Mouse (Mus musculus) C2C12 (cell line): ENCODE data around the gene Plekha4. TPM values are rescaled to one million over a fixed set of nuclear protein-coding genes. Genes with fewer than 3 reads are reported as not detected.

Experiments
- H3K27me3 ChIP-seq: one replicate; pipeline ENCODE4 v1.6.1; 2011; ENCODE audit not compliant: control insufficient read depth, insufficient read depth, insufficient read length
- H3K36me3 ChIP-seq: one replicate; pipeline ENCODE4 v1.6.1; 2011; ENCODE audit not compliant: control insufficient read depth, insufficient read depth
- H3K4me3 ChIP-seq: one replicate; pipeline ENCODE4 v1.5.1; 2011; ENCODE audit warnings: mild to moderate bottlenecking, control low read depth; ENCODE audit not compliant: poor library complexity, insufficient read depth, severe bottlenecking
- H3K79me2 ChIP-seq: one replicate; pipeline ENCODE4 v1.6.1; 2011; ENCODE audit not compliant: control insufficient read depth, insufficient read depth
- H3K79me3 ChIP-seq: one replicate; pipeline ENCODE4 v1.6.1; 2011; ENCODE audit warnings: low read depth, control low read depth
- H3ac ChIP-seq: one replicate; pipeline ENCODE3; 2011; ENCODE audit warnings: low read depth; ENCODE audit not compliant: control insufficient read depth, insufficient read length
- CEBPB ChIP-seq: IDR thresholded peaks from one replicate; pipeline ENCODE4 v1.6.1; 2011; ENCODE audit warnings: low read depth, mild to moderate bottlenecking, control low read depth, moderate library complexity
- CTCF ChIP-seq: IDR thresholded peaks from one replicate; pipeline ENCODE4 v1.5.1; 2011; ENCODE audit not compliant: control insufficient read depth, insufficient read depth, insufficient read length
- FOSL1 ChIP-seq: IDR thresholded peaks from one replicate; pipeline ENCODE4 v1.8.0; 2011; ENCODE audit warnings: mild to moderate bottlenecking, low read length; ENCODE audit not compliant: poor library complexity, insufficient read depth, severe bottlenecking
- MAX ChIP-seq: IDR thresholded peaks from one replicate; pipeline ENCODE4 v1.6.1; 2011; ENCODE audit warnings: mild to moderate bottlenecking, control low read depth
- MYOD1 ChIP-seq: IDR thresholded peaks from one replicate; pipeline ENCODE4 v1.6.1; 2011; ENCODE audit warnings: low read depth; ENCODE audit not compliant: control insufficient read depth, insufficient read length
- MYOG ChIP-seq: IDR thresholded peaks from one replicate; pipeline ENCODE4 v1.6.1; 2011; ENCODE audit not compliant: control insufficient read depth, insufficient read length; ENCODE audit errors: extremely low read depth
- USF1 ChIP-seq: IDR thresholded peaks from one replicate; pipeline ENCODE4 v1.6.1; 2011; ENCODE audit warnings: low read depth, mild to moderate bottlenecking, control low read depth, moderate library complexity
- polyA plus RNA-seq: library from polyadenylated mRNA; unstranded; fragments of >200 nt; fragmentation: generic; extraction: Trizol; gene quantifications from one replicate; pipeline ENCODE4 v1.2.1, GENCODE M21; 2012; ENCODE audit warnings: missing spikeins

Gene Plekha4
- polyA plus RNA-seq, 1 experiment, result 0.89 TPM

DNA sequence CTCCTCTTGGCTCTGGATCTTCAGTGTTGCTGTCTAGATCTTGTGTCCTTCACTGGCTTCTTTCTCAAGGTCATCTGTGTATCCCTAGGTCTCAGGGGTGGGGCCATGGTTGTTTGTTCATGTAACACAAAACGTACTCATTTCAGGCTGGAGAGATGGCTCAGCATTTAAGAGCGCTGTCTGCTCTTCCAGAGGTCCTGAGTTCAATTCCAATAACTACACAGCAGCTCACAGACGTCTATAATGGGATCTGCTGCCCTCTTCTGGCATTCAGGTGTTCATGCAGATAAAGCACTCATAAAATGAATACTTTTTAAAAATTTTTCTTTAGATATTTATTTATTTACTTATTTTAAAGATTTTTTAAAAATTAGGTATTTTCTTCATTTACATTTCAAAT is 64.7 kb downstream of the Plekha4 start:
- Histone ChIP-seq H3K27me3 (no peaks in the 10 kb centered on the region), H3K4me3 (no peak overlapping the region), H3K36me3 (no peaks in the 10 kb centered on the region), H3ac (no peak overlapping the region), H3K79me2 (no peaks in the 10 kb centered on the region), H3K79me3 (no peaks in the 10 kb centered on the region)
- TF ChIP-seq CEBPB (no peak), MAX (no peak), FOSL1 (no peak), CTCF (no peak), MYOD1 (no peak), MYOG (no peak), USF1 (no peak)

DNA sequence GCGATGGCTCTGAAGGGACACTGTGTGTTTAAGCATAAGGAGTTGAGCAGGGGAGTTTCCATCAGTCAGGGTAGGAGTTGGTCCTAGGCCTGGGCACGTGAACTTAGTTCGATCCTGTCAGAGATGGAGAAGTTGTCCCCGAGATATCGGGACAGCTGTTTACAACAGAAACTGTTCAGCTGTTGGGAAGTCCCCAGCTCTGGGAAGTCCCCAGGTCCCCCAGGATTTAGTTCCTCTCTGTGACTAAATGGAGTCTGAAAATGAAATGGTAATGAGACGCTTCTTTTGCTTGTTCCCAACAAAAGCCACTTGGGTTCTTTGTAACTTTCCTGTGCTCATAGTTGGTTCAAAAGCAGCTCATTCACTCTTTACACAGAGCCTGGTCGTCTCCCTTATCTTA is 65.8 kb downstream of the Plekha4 start:
- Histone ChIP-seq H3K36me3 (no peaks in the 10 kb centered on the region), H3K4me3 (no peak overlapping the region), H3K79me3 (no peaks in the 10 kb centered on the region), H3K27me3 (no peaks in the 10 kb centered on the region), H3K79me2 (no peaks in the 10 kb centered on the region), H3ac (no peak overlapping the region)
- TF ChIP-seq CTCF, result no peak
- TF ChIP-seq FOSL1, result no peak
- no peak for TF ChIP-seq MAX
- TF ChIP-seq MYOD1, result no peak
- no peak for TF ChIP-seq MYOG
- TF ChIP-seq CEBPB, result no peak
- TF ChIP-seq USF1, result no peak

DNA sequence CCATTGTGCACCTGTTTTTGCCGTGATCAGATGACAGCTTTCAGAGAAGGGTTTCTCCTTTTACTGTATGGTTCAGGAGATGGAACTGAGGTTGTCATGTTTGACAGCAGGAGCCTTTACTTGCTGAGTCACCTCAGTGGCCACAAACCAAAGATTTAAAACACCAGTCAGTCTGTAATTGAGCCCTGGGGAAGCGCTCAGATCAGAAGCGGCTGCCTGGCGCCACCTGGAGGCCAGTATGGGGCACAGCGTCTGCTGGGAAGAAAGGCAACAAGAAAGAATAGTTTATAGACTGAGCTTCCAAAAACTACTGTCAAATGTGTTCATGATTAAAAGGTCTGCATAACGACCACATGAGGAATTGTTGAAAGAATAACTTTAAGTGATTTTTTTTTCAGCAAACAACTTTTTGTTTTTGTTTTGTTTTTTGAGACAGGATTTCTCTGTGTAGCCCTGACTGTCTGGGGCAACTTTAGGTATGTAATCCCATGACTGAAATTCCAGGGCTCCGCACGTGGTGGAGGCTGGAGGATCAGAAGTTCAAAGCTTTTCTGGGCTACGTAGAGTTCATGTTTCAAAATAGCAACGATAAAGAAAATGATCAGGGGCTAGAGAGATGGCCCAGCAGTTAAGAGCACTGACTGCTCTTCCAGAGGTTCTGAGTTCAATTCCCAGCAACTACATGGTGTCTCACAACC is 67.1 kb downstream of the Plekha4 start:
- no peaks in the 10 kb centered on the region for H3K36me3 ChIP-seq
- no peaks in the 10 kb centered on the region for H3K79me3 ChIP-seq
- no peak overlapping the region for H3K4me3 ChIP-seq
- no peaks in the 10 kb centered on the region for H3K27me3 ChIP-seq
- no peaks in the 10 kb centered on the region for H3K79me2 ChIP-seq
- H3ac ChIP-seq, result no peak overlapping the region
- TF ChIP-seq CEBPB (no peak), FOSL1 (no peak), MAX (no peak), USF1 (no peak), CTCF (peak; percentile 70)

DNA sequence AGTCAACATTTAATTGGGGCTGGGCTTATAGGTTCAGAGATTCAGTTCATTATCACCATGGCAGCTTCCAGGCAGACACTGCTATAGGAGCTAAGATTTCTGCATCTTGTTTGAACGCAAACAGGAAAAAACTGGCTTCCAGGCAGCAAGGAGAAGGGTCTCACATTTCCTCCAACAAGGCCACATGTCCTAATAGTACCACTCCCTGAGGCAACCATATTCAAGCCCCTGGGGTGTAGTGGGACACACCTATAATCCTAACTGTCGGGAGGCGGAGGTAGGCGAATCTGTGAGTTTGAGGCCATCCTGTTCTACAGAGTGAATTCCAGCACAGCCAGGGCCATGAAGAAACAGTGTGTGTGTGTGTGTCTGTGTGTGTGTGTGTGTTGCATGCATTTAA is 69.0 kb downstream of the Plekha4 start:
- TF ChIP-seq MYOG (no peak), MAX (no peak), USF1 (no peak), MYOD1 (no peak), CEBPB (no peak), CTCF (no peak), FOSL1 (no peak)
- H3ac ChIP-seq, result no peak overlapping the region
- H3K36me3 ChIP-seq, result no peaks in the 10 kb centered on the region
- no peak overlapping the region for H3K4me3 ChIP-seq
- no peaks in the 10 kb centered on the region for H3K79me2 ChIP-seq
- no peaks in the 10 kb centered on the region for H3K27me3 ChIP-seq
- no peaks in the 10 kb centered on the region for H3K79me3 ChIP-seq

DNA sequence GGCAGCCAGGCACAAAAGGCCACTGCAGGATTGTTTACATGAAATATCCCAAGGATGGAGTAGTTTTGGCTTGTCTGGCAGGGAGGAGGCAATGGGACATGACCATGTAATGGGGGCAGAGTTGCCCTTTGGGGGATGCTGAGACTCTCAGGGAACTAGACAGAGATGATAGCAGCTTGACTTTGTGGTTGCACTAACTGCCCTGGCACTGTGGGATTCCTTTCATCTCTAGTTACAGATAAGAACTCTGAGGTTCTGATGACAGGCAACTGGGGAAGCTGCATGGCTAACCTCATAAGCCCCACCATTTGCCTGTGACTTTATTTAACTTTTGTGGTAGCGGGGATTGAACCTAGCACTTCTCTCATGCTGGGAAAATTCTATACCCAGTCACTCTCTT is 70.0 kb downstream of the Plekha4 start:
- TF ChIP-seq CTCF, result no peak
- no peak for TF ChIP-seq USF1
- no peak for TF ChIP-seq MAX
- TF ChIP-seq FOSL1, result no peak
- TF ChIP-seq MYOD1, result no peak
- no peak for TF ChIP-seq MYOG
- no peak for TF ChIP-seq CEBPB
- Histone ChIP-seq H3K36me3 (no peaks in the 10 kb centered on the region), H3K27me3 (no peaks in the 10 kb centered on the region), H3ac (no peak overlapping the region), H3K79me3 (no peaks in the 10 kb centered on the region), H3K4me3 (no peak overlapping the region), H3K79me2 (no peaks in the 10 kb centered on the region)

DNA sequence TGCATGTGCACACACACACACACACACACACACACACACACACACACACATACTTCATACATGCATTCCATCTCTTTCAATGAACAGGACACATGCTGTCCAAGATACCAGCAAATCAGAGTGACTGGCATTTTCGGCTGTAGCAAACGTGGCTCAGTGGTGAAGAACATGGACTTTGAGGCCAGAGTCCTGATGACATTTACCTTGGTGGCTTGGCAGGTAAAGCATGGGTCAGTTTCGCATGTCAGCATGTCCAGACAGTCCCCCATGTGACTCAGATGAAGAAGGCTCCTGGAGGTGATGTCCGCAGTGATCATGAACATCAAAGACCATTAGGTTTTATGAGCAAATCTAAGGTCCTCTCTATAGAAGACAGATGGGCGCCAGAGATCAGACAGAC is 70.9 kb downstream of the Plekha4 start:
- no peaks in the 10 kb centered on the region for H3K36me3 ChIP-seq
- no peaks in the 10 kb centered on the region for H3K79me3 ChIP-seq
- TF ChIP-seq MAX, result no peak
- no peak for TF ChIP-seq MYOD1
- no peak for TF ChIP-seq FOSL1
- no peak for TF ChIP-seq CTCF
- TF ChIP-seq CEBPB, result no peak
- no peak for TF ChIP-seq USF1
- TF ChIP-seq MYOG, result no peak
- no peak overlapping the region for H3ac ChIP-seq
- H3K79me2 ChIP-seq, result no peaks in the 10 kb centered on the region
- H3K4me3 ChIP-seq, result no peak overlapping the region
- H3K27me3 ChIP-seq, result no peaks in the 10 kb centered on the region
